ENCODE assay signal across 8 mouse cellular contexts in the genomic region with DNA sequence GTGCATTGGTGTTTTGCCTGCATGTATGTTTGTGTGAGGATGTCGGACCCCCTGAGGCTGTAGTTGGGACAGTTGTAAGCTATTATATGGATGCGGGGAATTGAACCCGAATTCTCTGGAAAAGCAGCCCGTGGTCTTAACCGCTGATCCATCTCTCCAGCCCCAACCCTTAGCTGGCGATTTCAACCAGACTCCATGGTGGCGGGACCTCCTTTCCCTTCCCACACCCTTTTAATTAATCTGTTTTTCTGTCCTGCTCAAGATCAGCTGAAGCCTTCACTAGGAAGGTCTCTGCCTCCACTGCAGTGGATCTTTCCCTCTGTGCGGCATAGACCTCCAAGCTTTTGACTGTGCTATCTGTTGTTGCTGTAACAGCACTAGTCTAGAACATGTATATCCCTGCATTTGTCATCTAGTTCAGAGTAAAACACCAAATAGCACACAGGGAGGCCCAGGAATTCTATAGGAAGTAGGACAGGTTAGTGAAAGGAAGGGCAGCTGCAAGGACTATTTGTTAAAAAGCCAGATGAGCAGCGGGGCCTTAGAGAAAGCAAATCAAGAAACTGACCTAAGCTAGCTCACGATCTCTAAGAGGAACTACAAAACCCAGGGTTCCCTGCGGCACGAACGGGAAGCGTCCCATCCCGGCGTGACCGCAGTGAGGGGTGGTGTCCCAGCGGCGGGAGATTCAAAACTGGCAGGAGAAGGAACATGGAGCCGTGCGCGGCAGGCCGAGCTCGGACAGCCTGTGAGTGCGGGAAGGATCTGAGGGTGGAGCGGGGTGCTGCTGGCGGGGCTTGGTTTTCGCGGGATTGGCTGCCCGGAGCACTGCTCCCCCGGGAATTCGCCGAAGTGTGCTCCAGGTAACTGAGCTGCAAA. TPM values are rescaled to one million over a fixed set of nuclear protein-coding genes. Genes with fewer than 3 reads are reported as not detected.
DNase-seq lines count a peak whose midpoint lies in the region; ATAC-seq and TF ChIP-seq lines count a peak whose summit lies in the region.

A gene (plus strand): TSS at position 627 of the 879 bp plus-strand sequence.

- no peaks in the 10 kb centered on the region for H3K27me3 ChIP-seq in ES-Bruce4 (ENCODE audit: control insufficient read depth, insufficient read depth, low read length, poor library complexity, severe bottlenecking)
- H3K27me3 ChIP-seq in forebrain, embryonic 12.5 days: no peaks in the 10 kb centered on the region
- no peaks in the 10 kb centered on the region for H3K27me3 ChIP-seq in heart, postnatal 0 days (ENCODE audit: control insufficient read depth, insufficient read depth, low read length)
- H3K27me3 ChIP-seq in liver, embryonic 15.5 days: peaks cover 9% of the 10 kb centered on the region
- no peaks in the 10 kb centered on the region for H3K27me3 ChIP-seq in neural tube, embryonic 11.5 days (ENCODE audit: control insufficient read depth, insufficient read depth, low read length)
- H3K27me3 ChIP-seq in stomach, embryonic 16.5 days (ENCODE audit: control insufficient read depth, insufficient read depth, low read length): no peaks in the 10 kb centered on the region

- peak within 1 kb of the TSS; percentile 89 for H3K27ac ChIP-seq in ES-Bruce4 (ENCODE audit: insufficient read depth, low read length)
- H3K27ac ChIP-seq in forebrain, embryonic 12.5 days: peak within 1 kb of the TSS; percentile 61
- H3K27ac ChIP-seq in heart, postnatal 0 days (ENCODE audit: low read depth): peak within 1 kb of the TSS; percentile 46; the same call in 1 of the 2 replicates
- peak within 1 kb of the TSS; percentile 56 for H3K27ac ChIP-seq in liver, embryonic 15.5 days (replicated peaks)
- no peak within 1 kb of the TSS for H3K27ac ChIP-seq in neural tube, embryonic 11.5 days (ENCODE audit: low read depth, low read length)
- H3K27ac ChIP-seq in stomach, embryonic 16.5 days (ENCODE audit: low read length): 0 out of 2 replicates have a peak within 1 kb of the TSS, but pooled peaks have one; percentile 27

- peak; percentile 72 for TF ChIP-seq POLR2A in ES-Bruce4 (IDR thresholded peaks at IDR 0.05; ENCODE audit: insufficient read depth, low read length)

- no peak for TF ChIP-seq EP300 in ES-Bruce4 (IDR thresholded peaks at IDR 0.05; ENCODE audit: insufficient read depth, low read depth, low read length)
- no peak for TF ChIP-seq EP300 in heart, postnatal 0 days (IDR thresholded peaks at IDR 0.05; ENCODE audit: low read depth)

- H3K36me3 ChIP-seq in ES-Bruce4 (ENCODE audit: control insufficient read depth, insufficient read depth, low read length, poor library complexity, severe bottlenecking): 0 out of 2 replicates have a peak, but pooled peaks cover 2% of the 10 kb centered on the region
- H3K36me3 ChIP-seq in forebrain, embryonic 12.5 days (replicated peaks): peaks cover 7% of the 10 kb centered on the region; the same call in 1 of the 2 replicates
- H3K36me3 ChIP-seq in heart, postnatal 0 days (replicated peaks; ENCODE audit: control insufficient read depth, insufficient read depth, low read length): peaks cover 16% of the 10 kb centered on the region; the same call in 1 of the 2 replicates
- H3K36me3 ChIP-seq in liver, embryonic 15.5 days (replicated peaks): 0 out of 2 replicates have a peak, but pooled peaks cover 15% of the 10 kb centered on the region
- H3K36me3 ChIP-seq in neural tube, embryonic 11.5 days (ENCODE audit: control insufficient read depth, insufficient read depth, low read length): peaks cover 2% of the 10 kb centered on the region; the same call in 1 of the 2 replicates
- no peaks in the 10 kb centered on the region for H3K36me3 ChIP-seq in stomach, embryonic 16.5 days (ENCODE audit: control insufficient read depth, insufficient read depth, low read length)

- peak within 1 kb of the TSS; percentile 93 for H3K4me3 ChIP-seq in ES-Bruce4 (ENCODE audit: low read depth, low read length)
- peak within 1 kb of the TSS; percentile 70 for H3K4me3 ChIP-seq in forebrain, embryonic 12.5 days (replicated peaks)
- H3K4me3 ChIP-seq in heart, postnatal 0 days (ENCODE audit: low read depth, low read length): peak within 1 kb of the TSS; percentile 72
- peak within 1 kb of the TSS; percentile 76 for H3K4me3 ChIP-seq in liver, embryonic 15.5 days (replicated peaks)
- H3K4me3 ChIP-seq in neural tube, embryonic 11.5 days (ENCODE audit: low read depth, low read length): peak within 1 kb of the TSS; percentile 50
- peak within 1 kb of the TSS; percentile 69 for H3K4me3 ChIP-seq in stomach, embryonic 16.5 days (replicated peaks; ENCODE audit: low read length)

- no peaks in the 10 kb centered on the region for H3K9me3 ChIP-seq in ES-Bruce4 (replicated peaks; ENCODE audit: control insufficient read depth, insufficient read depth, low read length, poor library complexity, severe bottlenecking)
- H3K9me3 ChIP-seq in forebrain, embryonic 12.5 days: no peaks in the 10 kb centered on the region
- no peaks in the 10 kb centered on the region for H3K9me3 ChIP-seq in heart, postnatal 0 days (replicated peaks; ENCODE audit: control insufficient read depth, low read length)
- no peaks in the 10 kb centered on the region for H3K9me3 ChIP-seq in liver, embryonic 15.5 days (replicated peaks)
- H3K9me3 ChIP-seq in neural tube, embryonic 11.5 days (ENCODE audit: control insufficient read depth, low read length): no peaks in the 10 kb centered on the region
- no peaks in the 10 kb centered on the region for H3K9me3 ChIP-seq in stomach, embryonic 16.5 days (replicated peaks; ENCODE audit: control insufficient read depth, low read length)

- peak within 1 kb of the TSS; percentile 84 for H3K4me2 ChIP-seq in forebrain, embryonic 12.5 days
- peak within 1 kb of the TSS; percentile 94 for H3K4me2 ChIP-seq in heart, postnatal 0 days (ENCODE audit: low read depth, low read length)
- H3K4me2 ChIP-seq in liver, embryonic 15.5 days: peak within 1 kb of the TSS; percentile 87
- peak within 1 kb of the TSS; percentile 62 for H3K4me2 ChIP-seq in neural tube, embryonic 11.5 days (ENCODE audit: low read depth)
- peak within 1 kb of the TSS; percentile 84 for H3K4me2 ChIP-seq in stomach, embryonic 16.5 days (ENCODE audit: low read depth, low read length)

- no peaks in the 10 kb centered on the region for H3K4me1 ChIP-seq in ES-Bruce4 (ENCODE audit: control insufficient read depth, insufficient read depth, low read length)
- peaks cover 18% of the 10 kb centered on the region for H3K4me1 ChIP-seq in forebrain, embryonic 12.5 days
- H3K4me1 ChIP-seq in heart, postnatal 0 days (ENCODE audit: control insufficient read depth, insufficient read depth): peaks cover 9% of the 10 kb centered on the region; the same call in 1 of the 2 replicates
- peaks cover 23% of the 10 kb centered on the region for H3K4me1 ChIP-seq in liver, embryonic 15.5 days (replicated peaks)
- H3K4me1 ChIP-seq in neural tube, embryonic 11.5 days (ENCODE audit: control insufficient read depth, insufficient read depth, low read length): 0 out of 2 replicates have a peak, but pooled peaks cover 3% of the 10 kb centered on the region
- peaks cover 12% of the 10 kb centered on the region for H3K4me1 ChIP-seq in stomach, embryonic 16.5 days (ENCODE audit: control insufficient read depth, insufficient read depth, low read length)

- 18% methylated on average over 33 of the region's 33 CpGs for WGBS in forebrain, embryonic 12.5 days
- WGBS in heart, postnatal 0 days: 18% methylated on average over 33 of the region's 33 CpGs
- 17% methylated on average over 33 of the region's 33 CpGs for WGBS in liver, embryonic 15.5 days (ENCODE audit: insufficient replicate concordance)
- 19% methylated on average over 33 of the region's 33 CpGs for WGBS in neural tube, embryonic 11.5 days
- 18% methylated on average over 33 of the region's 33 CpGs for WGBS in stomach, embryonic 16.5 days

- peak; percentile 71 for DNase-seq in c-Kit-positive CD71-positive TER-119-positive erythroid progenitor cells, embryonic 14.5 days (ENCODE audit: low spot score)
- peak; percentile 94 for DNase-seq in heart, postnatal 0 days (ENCODE audit: low spot score)
- peak; percentile 92 to 94 for DNase-seq in kidney, postnatal 4 days
- DNase-seq in neural tube, embryonic 11.5 days (ENCODE audit: low spot score): peak; percentile 89

- no peak for TF ChIP-seq CTCF in ES-Bruce4 (IDR thresholded peaks at IDR 0.05; ENCODE audit: low read depth, low read length)
- no peak for TF ChIP-seq CTCF in heart, postnatal 0 days (IDR thresholded peaks at IDR 0.05; ENCODE audit: low read depth)

- H3K9ac ChIP-seq in ES-Bruce4 (ENCODE audit: low read depth, poor library complexity, severe bottlenecking): peak within 1 kb of the TSS; percentile 91
- H3K9ac ChIP-seq in forebrain, embryonic 12.5 days: peak within 1 kb of the TSS; percentile 69
- peak within 1 kb of the TSS; percentile 49 for H3K9ac ChIP-seq in heart, postnatal 0 days (replicated peaks; ENCODE audit: low read depth, low read length)
- H3K9ac ChIP-seq in liver, embryonic 15.5 days: peak within 1 kb of the TSS; percentile 62
- peak within 1 kb of the TSS; percentile 44 for H3K9ac ChIP-seq in neural tube, embryonic 11.5 days (ENCODE audit: low read length)
- H3K9ac ChIP-seq in stomach, embryonic 16.5 days (ENCODE audit: low read length): peak within 1 kb of the TSS; percentile 74

- peak; percentile 90 for ATAC-seq in forebrain, embryonic 12.5 days (ENCODE audit: low FRiP score)
- ATAC-seq in heart, postnatal 0 days (ENCODE audit: insufficient read depth, low read depth): peak; percentile 94
- ATAC-seq in liver, embryonic 15.5 days (ENCODE audit: insufficient read depth): peak; percentile 76
- ATAC-seq in neural tube, embryonic 11.5 days (ENCODE audit: insufficient read depth, low FRiP score, low TSS enrichment): peak; percentile 76
- peak; percentile 90 for ATAC-seq in stomach, embryonic 16.5 days (ENCODE audit: insufficient read depth, low FRiP score)

RNA-seq across cellular contexts. Expression of the gene that starts here (rescaled TPM):
- 28.2 and 30.9 TPM in 2 replicates for polyA plus RNA-seq in ES-Bruce4 (2011; ENCODE audit: insufficient read depth, insufficient read length, low read depth, missing spikeins)
- polyA plus RNA-seq in forebrain, embryonic 12.5 days (2016; fragmentation: Nextera tagmentation; extraction: Ambion mirVana): 24.9 and 27.3 TPM in 2 replicates
- total RNA-seq in heart, postnatal 0 days (2014; rRNA removed; ENCODE audit: low replicate concordance): 35.3 and 68.3 TPM in 2 replicates
- 5.4 and 6.8 TPM in 2 replicates for polyA plus RNA-seq in heart, postnatal 0 days (2015; fragmentation: Nextera tagmentation; extraction: Ambion mirVana)
- 7.3 and 8.0 TPM in 2 replicates for polyA plus RNA-seq in liver, embryonic 15.5 days (2015; fragmentation: Nextera tagmentation; extraction: Ambion mirVana)
- 15.9 and 17.8 TPM in 2 replicates for polyA plus RNA-seq in neural tube, embryonic 11.5 days (2014; fragmentation: Nextera tagmentation; extraction: Ambion mirVana)
- polyA plus RNA-seq in stomach, embryonic 16.5 days (2015; fragmentation: Nextera tagmentation; extraction: Ambion mirVana): 17.1 and 22.0 TPM in 2 replicates
